Mouse (Mus musculus) spleen, postnatal 14 days (tissue): ENCODE measurements around the gene Slc37a4.
"Not testable (repeated sequence)": the region's sequence is repeated elsewhere in the genome, so short reads cannot be mapped to it uniquely, and the experiment has no call there.

Experiments used
- DNase-seq, 2 experiments: peaks; one replicate each; pipeline ENCODE4 v3.0.0; 2021 to 2022; ENCODE audit warnings: low spot score in 2 of 2

The Slc37a4 gene

GRCm38 (mm10) chr9:44440961-44441360, 44.3 kb downstream of the Slc37a4 start, which contains the start of gene Foxr1:
Gene Foxr1, minus strand, starts transcription at chr9:44441136.
- no peak for DNase-seq

DNA sequence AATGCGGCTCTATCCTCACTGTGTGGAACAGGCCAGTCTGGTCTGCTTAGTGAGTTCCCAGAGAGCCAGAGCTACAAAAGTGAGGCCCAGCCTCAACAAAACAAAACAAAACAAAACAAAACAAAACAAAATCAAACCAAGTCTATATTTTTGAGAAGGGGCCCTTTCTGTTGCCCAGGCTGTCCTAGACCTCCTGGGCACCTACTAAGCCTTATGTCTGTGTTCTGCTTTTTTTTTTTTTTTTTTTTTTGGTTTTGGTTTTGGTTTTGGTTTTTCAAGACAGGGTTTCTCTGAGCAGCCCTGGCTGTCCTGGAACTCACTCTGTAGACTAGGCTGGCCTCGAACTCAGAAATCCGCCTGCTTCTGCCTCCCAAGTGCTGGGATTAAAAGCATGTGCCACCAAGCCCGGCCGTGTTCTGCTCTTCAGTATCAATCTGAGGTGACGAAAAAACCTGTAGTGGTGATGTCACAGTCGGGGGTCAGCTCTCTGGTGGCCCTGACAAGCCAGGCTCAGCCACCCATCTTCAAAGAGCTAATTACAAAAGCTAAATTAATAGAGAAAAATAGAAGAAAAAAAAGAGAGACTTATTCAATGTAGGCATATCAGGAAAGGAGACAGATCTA, 47.9 kb downstream of the Slc37a4 start:
- DNase-seq: not testable (repeated sequence)

DNA sequence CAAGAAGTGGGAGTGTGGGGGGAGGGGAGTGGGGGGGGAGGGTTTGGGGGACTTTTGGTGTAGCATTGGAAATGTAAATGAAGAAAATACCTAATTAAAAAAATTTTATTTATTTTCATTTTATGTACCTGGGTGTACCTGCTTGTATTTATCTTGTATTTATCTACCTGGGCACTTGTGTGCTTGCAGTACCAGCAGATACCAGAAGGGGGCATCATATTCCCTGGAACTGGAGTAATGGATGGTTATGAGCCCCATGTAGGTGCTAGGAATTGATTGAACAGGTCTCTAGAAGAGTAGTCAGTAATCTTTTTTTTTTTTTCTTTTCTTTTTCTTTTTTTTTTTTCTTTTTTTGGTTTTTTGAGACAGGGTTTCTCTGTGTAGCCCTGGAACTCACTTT, 53.7 kb downstream of the Slc37a4 start:
- DNase-seq: peak in 1 of 2 experiments; percentile 16
